Mouse (Mus musculus) hindbrain, embryonic 14.5 days (tissue): ENCODE results near the gene Cherp. TPM values are rescaled to one million over a fixed set of nuclear protein-coding genes. Genes with fewer than 3 reads are reported as not detected.
A peak's percentile ranks its signal among the peaks of the same experiment; 100 is the strongest.

Experiments used
- ATAC-seq: fragments of 200-750 bp; cut with Nextera tagmentation; 2 replicates; pipeline ENCODE4 v1.8.0; 2017; ENCODE audit warnings: moderate number of reproducible peaks, mild to moderate bottlenecking, moderate TSS enrichment, moderate library complexity; ENCODE audit not compliant: low FRiP score
- DNase-seq: peaks from one replicate; pipeline ENCODE4 v3.0.0-alpha.2; 2015; ENCODE audit warnings: low spot score
- H3K27ac ChIP-seq: fragments of 300-500 bp; sonication (generic); 2 replicates; pipeline ENCODE4 v1.5.1; 2014; ENCODE audit warnings: mild to moderate bottlenecking, moderate library complexity
- H3K27me3 ChIP-seq: fragments of 300-500 bp; sonication (generic); 2 replicates; pipeline ENCODE4 v1.6.1; 2014; ENCODE audit warnings: mild to moderate bottlenecking, low read length, mixed read lengths; ENCODE audit not compliant: control insufficient read depth, insufficient read depth
- H3K36me3 ChIP-seq: fragments of 300-500 bp; sonication (generic); replicated peaks from 2 replicates; pipeline ENCODE4 v1.6.1; 2014; ENCODE audit not compliant: control insufficient read depth, insufficient read depth
- H3K4me1 ChIP-seq: fragments of 300-500 bp; sonication (generic); replicated peaks from 2 replicates; pipeline ENCODE4 v1.6.1; 2014; ENCODE audit warnings: antibody characterized with exemption, low read length, mixed read lengths; ENCODE audit not compliant: control insufficient read depth, insufficient read depth
- H3K4me2 ChIP-seq: fragments of 300-500 bp; sonication (generic); replicated peaks from 2 replicates; pipeline ENCODE4 v1.6.1; 2014; ENCODE audit warnings: mild to moderate bottlenecking, moderate library complexity
- H3K4me3 ChIP-seq: fragments of 300-500 bp; sonication (generic); replicated peaks from 2 replicates; pipeline ENCODE4 v1.5.1; 2014; ENCODE audit warnings: mild to moderate bottlenecking, low read length
- H3K9ac ChIP-seq: fragments of 300-500 bp; sonication (generic); 2 replicates; pipeline ENCODE4 v1.6.1; 2014
- H3K9me3 ChIP-seq: fragments of 300-500 bp; sonication (generic); 2 replicates; pipeline ENCODE4 v1.6.1; 2016; ENCODE audit warnings: low read length; ENCODE audit not compliant: control insufficient read depth
- WGBS: fragments of 180-500 bp; shearing (Covaris S2); extraction: QIAGEN DNeasy Blood & Tissue Kit; methylation state at CpG from one replicate; pipeline ENCODE4 v1.1.7; 2014; 5-methylcytosine and 5-hydroxymethylcytosine counted together
- polyA plus RNA-seq: library from polyadenylated mRNA; unstranded; fragments of >200 nt; fragmentation: Nextera tagmentation; extraction: Ambion mirVana; gene quantifications from 2 replicates; pipeline ENCODE4 v1.2.1, GENCODE M21; 2014

Gene Cherp
- polyA plus RNA-seq, 1 experiment from 2014 or later, result 47.2 TPM

DNA sequence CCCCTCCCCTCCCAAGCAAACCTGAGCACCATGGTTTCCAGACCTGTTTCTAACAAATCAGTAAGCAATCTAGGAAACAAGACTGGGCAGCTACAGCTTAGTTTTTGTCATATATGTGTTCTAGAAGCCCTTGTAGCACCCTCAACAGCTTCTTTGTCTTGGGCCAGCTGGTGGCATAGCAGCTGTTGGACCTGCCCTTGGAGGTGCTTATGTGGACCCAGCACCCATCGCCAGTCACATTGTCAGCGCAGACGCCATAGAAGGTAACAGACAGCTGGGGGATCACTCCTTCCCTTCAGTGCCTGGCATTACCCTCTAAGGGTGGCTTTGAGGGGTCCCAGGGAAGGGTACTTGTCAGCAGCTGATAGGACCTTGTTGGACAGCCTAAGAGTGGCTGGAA is 17.2 kb downstream of the Cherp start:
- 93% methylated on average over 3 of the region's 3 CpGs for WGBS
- no peak overlapping the region for H3K9ac ChIP-seq
- DNase-seq, result no peak
- no peak overlapping the region for H3K4me3 ChIP-seq
- H3K4me2 ChIP-seq, result no peak overlapping the region
- no peak overlapping the region for H3K27ac ChIP-seq
- ATAC-seq, result no peak
- no peaks in the 10 kb centered on the region for H3K27me3 ChIP-seq
- H3K36me3 ChIP-seq, result peaks cover 77% of the 10 kb centered on the region
- no peaks in the 10 kb centered on the region for H3K9me3 ChIP-seq
- no peaks in the 10 kb centered on the region for H3K4me1 ChIP-seq

DNA sequence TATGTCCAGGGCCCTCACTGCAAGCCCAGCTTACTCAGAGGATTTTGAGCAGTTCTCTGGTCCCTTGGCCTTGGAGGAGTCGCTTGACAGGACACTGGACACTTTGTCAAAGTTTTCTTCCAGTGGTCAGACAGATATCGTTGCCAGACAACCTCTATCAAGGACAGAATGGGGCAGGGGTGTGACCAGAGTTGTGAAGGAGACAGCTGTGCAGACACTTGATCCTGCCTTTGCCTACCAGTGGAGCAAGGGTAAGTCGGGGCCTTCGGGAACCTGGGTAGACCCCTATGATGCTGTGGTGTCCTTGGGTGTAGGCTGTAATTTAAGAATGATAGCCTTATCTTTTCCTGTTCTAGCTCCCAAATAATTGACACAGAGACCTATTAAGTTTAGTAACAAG is 19.7 kb downstream of the Cherp start:
- Histone ChIP-seq H3K4me3 (no peak overlapping the region), H3K9ac (no peak overlapping the region), H3K27ac (no peak overlapping the region), H3K4me1 (no peaks in the 10 kb centered on the region), H3K36me3 (peaks cover 75% of the 10 kb centered on the region), H3K27me3 (no peaks in the 10 kb centered on the region), H3K9me3 (no peaks in the 10 kb centered on the region), H3K4me2 (no peak overlapping the region)
- ATAC-seq (no peak), DNase-seq (no peak)
- WGBS, result 96% methylated on average over 4 of the region's 4 CpGs

DNA sequence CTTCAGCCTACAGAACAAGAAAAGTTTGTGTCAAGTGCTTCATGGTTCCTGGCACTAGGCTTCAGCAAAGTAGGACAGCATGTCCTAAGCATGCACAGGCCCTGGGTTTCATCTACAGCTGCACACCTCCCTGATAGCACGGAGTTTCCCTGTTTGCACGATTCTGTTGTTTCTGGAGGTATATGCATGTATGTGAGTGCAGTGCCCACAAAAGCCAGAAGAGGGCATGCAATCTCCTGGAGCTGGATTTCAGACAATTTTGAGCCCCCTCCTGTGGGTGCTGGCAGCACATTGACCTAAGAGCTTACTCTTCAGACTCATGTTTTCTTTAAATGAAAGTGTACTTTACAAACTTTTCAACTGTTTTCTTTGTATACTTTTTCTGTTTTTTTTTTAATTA is 21.1 kb downstream of the Cherp start:
- Histone ChIP-seq H3K27me3 (no peaks in the 10 kb centered on the region), H3K27ac (no peak overlapping the region), H3K4me1 (no peaks in the 10 kb centered on the region), H3K36me3 (peaks cover 75% of the 10 kb centered on the region), H3K9ac (no peak overlapping the region), H3K4me3 (no peak overlapping the region), H3K4me2 (no peak overlapping the region), H3K9me3 (no peaks in the 10 kb centered on the region)
- ATAC-seq (no peak), DNase-seq (no peak)
- WGBS, result 97% methylated on average over 2 of the region's 2 CpGs

DNA sequence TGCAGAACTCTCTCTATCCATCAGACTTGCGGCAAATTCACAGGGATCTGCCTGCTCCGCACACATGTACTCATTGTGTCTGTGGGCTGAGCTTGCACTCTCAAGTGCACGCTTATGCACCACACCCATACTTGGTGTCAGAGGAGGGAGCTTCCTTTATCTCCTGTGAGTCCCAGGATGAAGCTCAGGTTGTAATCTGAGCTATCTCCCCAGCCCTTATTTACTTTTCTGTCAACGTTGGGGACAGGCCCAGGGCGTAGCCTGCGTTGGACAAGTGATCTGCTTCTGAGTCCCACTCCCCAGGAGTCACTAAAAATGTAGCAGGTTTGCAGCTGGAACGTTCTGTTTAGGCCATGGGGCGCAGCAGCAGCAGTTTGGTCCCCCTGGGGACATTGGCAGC is 23.5 kb downstream of the Cherp start:
- H3K27ac ChIP-seq, result no peak overlapping the region
- peaks cover 72% of the 10 kb centered on the region for H3K36me3 ChIP-seq
- WGBS, result 89% methylated on average over 8 of the region's 8 CpGs
- no peak overlapping the region for H3K4me3 ChIP-seq
- DNase-seq, result no peak
- no peaks in the 10 kb centered on the region for H3K9me3 ChIP-seq
- H3K4me2 ChIP-seq, result no peak overlapping the region
- ATAC-seq, result no peak
- no peaks in the 10 kb centered on the region for H3K4me1 ChIP-seq
- H3K9ac ChIP-seq, result no peak overlapping the region
- H3K27me3 ChIP-seq, result no peaks in the 10 kb centered on the region

DNA sequence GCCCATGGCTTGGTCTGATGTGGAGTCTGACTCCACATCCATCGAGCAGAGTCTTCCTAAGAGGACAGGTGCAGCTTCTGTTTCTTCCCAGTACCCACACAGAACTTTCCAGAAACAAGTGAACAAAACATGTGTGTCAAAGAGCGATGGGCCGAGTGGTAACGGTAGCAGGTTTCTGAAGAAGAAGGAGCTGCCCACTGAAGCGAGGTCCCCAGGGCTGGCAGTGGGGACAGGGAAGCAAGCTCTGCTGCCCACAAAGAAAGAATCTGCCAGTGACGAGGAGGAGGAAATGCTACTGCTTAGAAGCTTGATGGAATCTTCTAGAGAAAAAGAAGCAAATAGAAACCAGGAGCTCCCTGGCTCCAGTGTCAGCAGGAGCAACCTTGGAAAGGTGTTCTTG is 30.0 kb downstream of the Cherp start:
- Histone ChIP-seq H3K36me3 (peaks cover 18% of the 10 kb centered on the region), H3K9me3 (no peaks in the 10 kb centered on the region), H3K27me3 (no peaks in the 10 kb centered on the region), H3K4me1 (0 out of 2 replicates have a peak, but pooled peaks cover 5% of the 10 kb centered on the region), H3K27ac (no peak overlapping the region), H3K9ac (no peak overlapping the region), H3K4me3 (no peak overlapping the region), H3K4me2 (no peak overlapping the region)
- WGBS, result 91% methylated on average over 6 of the region's 6 CpGs
- no peak for ATAC-seq
- DNase-seq, result no peak

DNA sequence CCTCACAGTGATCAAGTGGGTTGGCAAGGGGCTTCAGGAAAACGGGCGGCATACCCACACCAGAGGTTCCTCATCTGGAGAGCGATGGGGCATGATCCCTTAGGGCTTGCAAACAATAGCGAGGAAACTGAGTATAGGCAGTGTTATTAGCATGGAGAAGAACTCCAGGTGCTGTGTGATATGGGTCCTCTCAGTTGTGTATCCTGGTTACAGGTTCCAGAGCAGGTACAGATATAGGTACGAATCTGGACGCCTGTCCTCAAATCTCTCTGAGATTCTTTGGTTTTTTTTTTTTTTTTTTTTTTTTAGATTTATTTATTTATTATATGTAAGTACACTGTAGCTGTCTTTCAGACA is 31.1 kb downstream of the Cherp start:
- peak overlapping the region; percentile 76 for H3K9ac ChIP-seq
- H3K27ac ChIP-seq, result peak overlapping the region; percentile 53; the same call in 1 of the 2 replicates
- 0 out of 2 replicates have a peak, but pooled peaks cover 5% of the 10 kb centered on the region for H3K4me1 ChIP-seq
- 36% methylated on average over 6 of the region's 6 CpGs for WGBS
- no peaks in the 10 kb centered on the region for H3K9me3 ChIP-seq
- ATAC-seq, result no peak
- peak overlapping the region; percentile 42 for H3K4me3 ChIP-seq
- H3K36me3 ChIP-seq, result peaks cover 7% of the 10 kb centered on the region
- H3K27me3 ChIP-seq, result no peaks in the 10 kb centered on the region
- no peak for DNase-seq
- peak overlapping the region; percentile 67 for H3K4me2 ChIP-seq

DNA sequence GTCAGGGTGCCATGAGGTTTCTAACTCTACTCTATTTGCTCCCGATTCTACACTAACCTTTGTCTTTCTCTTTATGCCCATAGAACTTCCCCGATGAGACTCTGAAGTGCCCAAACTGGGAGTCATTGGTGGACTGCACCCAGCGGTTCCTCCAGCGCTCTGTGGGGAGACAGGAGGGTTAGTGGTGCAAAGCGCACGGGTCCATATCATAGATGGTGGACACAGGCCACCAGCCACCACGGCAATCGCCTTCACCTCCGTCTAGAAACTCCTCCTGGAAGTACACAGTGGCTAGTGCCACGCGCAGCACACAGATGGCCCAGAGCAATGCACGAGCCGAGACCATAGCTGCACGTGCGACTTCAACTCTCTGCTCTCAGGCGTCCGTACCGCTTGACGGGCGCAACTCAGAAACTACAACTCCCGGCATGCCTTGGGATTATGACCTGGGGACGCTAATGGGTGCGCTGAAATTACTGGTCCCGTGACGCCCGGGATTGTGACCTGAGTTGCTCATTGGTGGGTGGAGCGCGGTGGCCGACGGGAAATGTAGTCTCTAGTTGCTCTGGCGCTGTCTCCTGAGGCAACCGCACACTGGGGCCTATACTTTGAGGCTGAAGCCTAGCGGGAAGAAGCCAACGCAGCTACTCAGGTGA is 31.6 kb downstream of the Cherp start, which contains the start of the genes Calr3 and 1700030K09Rik:
Gene Calr3 (minus strand): TSS at position 533 of the 656 bp plus-strand sequence.
Gene 1700030K09Rik (plus strand): TSS at position 543 of the 656 bp plus-strand sequence.
- Histone ChIP-seq H3K9me3 (no peaks in the 10 kb centered on the region), H3K9ac (peak within 1 kb of the TSS; percentile 76), H3K36me3 (peaks cover 4% of the 10 kb centered on the region), H3K27ac (peak within 1 kb of the TSS; percentile 53; the same call in 1 of the 2 replicates), H3K27me3 (no peaks in the 10 kb centered on the region), H3K4me3 (peak within 1 kb of the TSS; percentile 42), H3K4me2 (peak within 1 kb of the TSS; percentile 67), H3K4me1 (0 out of 2 replicates have a peak, but pooled peaks cover 5% of the 10 kb centered on the region)
- peak; percentile 98 for DNase-seq
- peak; percentile 99 for ATAC-seq
- WGBS, result 6% methylated on average over 34 of the region's 34 CpGs

DNA sequence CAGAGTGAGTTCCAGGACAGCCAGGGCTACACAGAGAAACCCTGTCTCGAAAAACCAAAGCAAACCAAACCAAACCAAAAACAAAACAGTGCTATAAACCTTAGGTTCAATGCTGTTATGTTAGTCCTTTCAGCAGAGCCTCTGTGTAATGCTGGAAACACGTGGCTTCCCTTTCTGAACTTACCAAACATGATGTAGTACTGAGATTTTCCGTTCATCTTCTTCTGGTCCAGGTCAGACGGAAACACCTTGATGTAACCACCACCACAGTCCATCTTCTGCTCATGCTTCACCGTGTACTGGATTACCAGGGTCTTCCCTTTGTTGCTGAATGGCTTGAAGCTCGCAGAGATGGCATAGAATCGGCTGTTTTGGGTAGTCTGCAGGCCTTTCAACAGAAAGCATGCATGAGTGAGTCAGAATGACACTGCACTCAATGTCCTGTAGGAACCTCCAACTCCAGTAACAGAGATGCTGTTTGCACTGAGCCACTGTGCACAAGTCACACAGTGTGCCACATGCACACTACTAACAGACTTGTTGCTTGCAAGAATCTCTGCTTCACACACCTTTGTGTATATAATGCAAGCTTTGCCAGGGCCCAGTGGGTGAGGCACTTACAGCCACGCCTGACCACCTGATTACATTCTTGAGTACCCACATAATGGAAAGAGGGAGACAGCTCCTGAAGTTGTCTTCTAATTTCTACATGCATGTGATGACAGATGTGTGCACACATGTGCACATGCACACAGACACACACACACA is 36.6 kb downstream of the Cherp start:
- no peaks in the 10 kb centered on the region for H3K27me3 ChIP-seq
- no peaks in the 10 kb centered on the region for H3K9me3 ChIP-seq
- H3K4me3 ChIP-seq, result no peak overlapping the region
- DNase-seq, result no peak
- no peak for ATAC-seq
- no peaks in the 10 kb centered on the region for H3K36me3 ChIP-seq
- no peak overlapping the region for H3K27ac ChIP-seq
- 61% methylated on average over 8 of the region's 8 CpGs for WGBS
- H3K4me2 ChIP-seq, result no peak overlapping the region
- no peaks in the 10 kb centered on the region for H3K4me1 ChIP-seq
- no peak overlapping the region for H3K9ac ChIP-seq

DNA sequence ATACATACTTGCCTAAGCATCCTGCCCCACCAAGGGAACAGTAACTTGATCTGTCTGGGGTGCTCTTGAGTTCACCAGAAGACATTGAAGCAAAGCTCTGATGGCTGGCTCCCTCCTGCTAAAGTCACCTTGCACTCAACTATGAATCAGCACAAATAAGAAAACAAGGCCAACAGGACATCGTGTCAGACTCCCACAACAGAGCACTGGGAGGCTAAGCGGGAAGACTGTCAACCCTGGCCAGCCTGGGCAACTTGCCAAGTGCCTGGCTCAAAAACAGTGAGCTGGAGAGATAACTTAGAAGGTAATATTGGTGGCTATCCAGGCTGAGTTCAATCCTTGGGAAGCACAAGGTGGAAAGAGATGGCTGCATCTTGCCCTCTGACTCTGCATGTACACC is 40.1 kb downstream of the Cherp start:
- ATAC-seq (no peak), DNase-seq (no peak)
- H3K36me3 ChIP-seq, result no peaks in the 10 kb centered on the region
- WGBS, result 42% methylated on average over 2 of the region's 2 CpGs
- H3K4me3 ChIP-seq, result no peak overlapping the region
- H3K4me1 ChIP-seq, result no peaks in the 10 kb centered on the region
- H3K4me2 ChIP-seq, result no peak overlapping the region
- no peaks in the 10 kb centered on the region for H3K27me3 ChIP-seq
- H3K9me3 ChIP-seq, result no peaks in the 10 kb centered on the region
- H3K27ac ChIP-seq, result no peak overlapping the region
- no peak overlapping the region for H3K9ac ChIP-seq
